Mouse (Mus musculus): ENCODE results near the gene Snrpd2. TPM values are rescaled to one million over a fixed set of nuclear protein-coding genes. Genes with fewer than 3 reads are reported as not detected.

The Snrpd2 gene
- polyA plus RNA-seq, 1 experiment from 2014 or later: 108 TPM

- ChIA-PET POLR2A (interaction anchor here (0.6 kb wide), 1 partner anchor 119 kb away, joined by 3 read pairs; no protein-coding TSS in a partner anchor), CTCF (interaction anchor here (1.2 to 4.5 kb wide), 3 partner anchors 13 to 33 kb away, joined by 4 to 30 read pairs (median 25); no protein-coding TSS in a partner anchor)
- TF ChIP-seq CTCF (IDR thresholded peaks at IDR 0.05): no peak
- no peaks in the 10 kb centered on the region for H3K27me3 ChIP-seq
- in situ Hi-C loops (cut with MboI; ENCODE audit: low pct_unique_long_range_greater_than_20kb): no loop called here
- DNase-seq (ENCODE audit: low read depth, low spot score): no peak
- no peak for ATAC-seq
Observed at GRCm38 (mm10) chr7:19176516-19176947, 27.0 kb downstream of the Snrpd2 start.

DNA sequence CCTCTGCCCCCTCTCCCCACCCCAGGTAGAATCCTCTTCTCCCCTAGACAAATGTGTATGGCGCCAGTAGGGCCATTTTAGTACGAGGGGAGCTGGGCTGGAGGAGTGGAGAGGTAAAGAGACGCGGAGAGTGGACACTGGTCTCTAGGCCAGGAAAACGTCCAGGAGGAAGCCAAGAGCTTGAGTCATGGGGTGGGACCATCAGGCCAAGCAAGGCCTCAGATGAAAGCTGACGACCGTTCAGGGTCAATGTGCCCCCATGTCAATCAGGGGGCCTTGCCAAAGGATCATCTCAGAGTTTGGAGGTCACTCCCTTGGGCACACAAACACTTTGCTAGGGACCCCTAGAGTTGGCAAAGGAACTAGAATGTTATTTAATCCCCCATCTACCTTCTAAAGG, 27.7 kb downstream of the Snrpd2 start:
- H3K27me3 ChIP-seq: no peaks in the 10 kb centered on the region
- no peak for TF ChIP-seq CTCF (IDR thresholded peaks at IDR 0.05)
- in situ Hi-C loops (cut with MboI; ENCODE audit: low pct_unique_long_range_greater_than_20kb): no loop called here
- CTCF ChIA-PET: interaction anchor here (1.2 to 4.5 kb wide), 7 partner anchors 14 to 123 kb away, joined by 3 to 30 read pairs (median 4); no protein-coding TSS in a partner anchor
- POLR2A ChIA-PET: no interaction called here
- ATAC-seq (no peak), DNase-seq (ENCODE audit: low read depth, low spot score) (no peak)

DNA sequence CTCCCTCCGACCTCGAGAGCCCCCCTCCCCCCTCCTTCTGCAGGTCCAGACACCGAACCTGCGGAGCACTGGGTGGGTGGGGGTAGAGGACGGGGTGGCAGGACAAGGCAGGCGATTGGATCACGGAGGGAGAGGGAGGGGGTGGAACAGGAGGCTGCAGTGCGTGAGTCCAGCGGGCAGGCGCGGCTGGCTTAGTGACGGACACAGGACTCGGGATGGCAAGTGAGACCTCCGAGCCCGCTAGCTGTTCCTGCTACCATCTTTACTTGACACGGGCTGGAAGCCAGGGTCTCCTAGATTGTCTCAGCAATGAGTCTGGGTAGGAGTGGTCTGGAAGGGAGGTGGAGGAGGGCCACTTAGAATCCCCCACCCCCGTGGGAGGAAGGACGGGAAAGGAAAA, 28.5 kb downstream of the Snrpd2 start:
- in situ Hi-C loops (cut with MboI; ENCODE audit: low pct_unique_long_range_greater_than_20kb): no loop called here
- H3K27me3 ChIP-seq: no peaks in the 10 kb centered on the region
- ChIA-PET CTCF (interaction anchor here (0.9 to 4.5 kb wide), 17 partner anchors 12 to 178 kb away, joined by 3 to 30 read pairs (median 4); partner anchors contain the start of genes Gipr, Ppm1n and Snrpd2), POLR2A (interaction anchor here (1.2 kb wide), 1 partner anchor 31 kb away, joined by 6 read pairs; no protein-coding TSS in a partner anchor)
- DNase-seq (ENCODE audit: low read depth, low spot score) (no peak), ATAC-seq (no peak)
- TF ChIP-seq CTCF (IDR thresholded peaks at IDR 0.05): no peak

DNA sequence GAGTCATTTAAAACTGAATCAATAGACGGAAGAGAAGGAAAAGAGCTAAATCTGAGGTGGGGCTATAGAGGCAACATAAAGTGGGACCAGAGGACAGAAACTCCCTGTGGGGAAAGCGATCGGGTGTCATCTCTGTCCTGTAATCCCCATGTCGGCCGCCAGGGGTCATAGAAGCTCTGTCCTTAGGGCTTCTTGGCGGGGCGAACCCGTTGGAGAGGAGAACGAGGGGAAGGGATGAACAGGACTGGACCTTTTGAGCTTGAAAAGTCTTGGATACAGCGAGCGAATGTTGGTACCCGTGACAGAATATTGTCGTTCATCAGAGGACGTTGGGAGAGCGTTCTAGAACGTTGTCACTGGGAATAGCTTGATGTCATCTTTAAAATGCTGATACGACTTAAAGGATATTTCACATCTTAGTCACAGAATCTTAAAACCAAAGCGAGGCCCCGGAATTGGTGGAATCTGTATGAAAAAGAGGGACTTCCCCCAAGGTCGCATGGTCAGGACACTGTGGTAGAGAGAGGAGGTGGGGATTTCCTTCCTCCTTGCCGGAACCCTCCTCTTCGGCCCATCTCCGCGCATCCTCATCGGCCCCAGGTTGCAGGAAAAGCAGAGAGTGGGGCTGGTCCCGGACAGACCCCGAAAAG, 29.0 kb downstream of the Snrpd2 start:
- no peak for DNase-seq (ENCODE audit: low read depth, low spot score)
- no peaks in the 10 kb centered on the region for H3K27me3 ChIP-seq
- ChIA-PET CTCF (interaction anchor here (0.9 to 4.5 kb wide), 15 partner anchors 13 to 177 kb away, joined by 3 to 30 read pairs (median 5); partner anchors contain the start of genes Gipr, Ppm1n and Snrpd2), POLR2A (interaction anchor here (0.8 to 1.2 kb wide), 2 partner anchors 31 to 94 kb away, joined by 3 to 6 read pairs; no protein-coding TSS in a partner anchor)
- ATAC-seq: no peak
- in situ Hi-C loops (cut with MboI; ENCODE audit: low pct_unique_long_range_greater_than_20kb): no loop called here
- no peak for TF ChIP-seq CTCF (IDR thresholded peaks at IDR 0.05)

DNA sequence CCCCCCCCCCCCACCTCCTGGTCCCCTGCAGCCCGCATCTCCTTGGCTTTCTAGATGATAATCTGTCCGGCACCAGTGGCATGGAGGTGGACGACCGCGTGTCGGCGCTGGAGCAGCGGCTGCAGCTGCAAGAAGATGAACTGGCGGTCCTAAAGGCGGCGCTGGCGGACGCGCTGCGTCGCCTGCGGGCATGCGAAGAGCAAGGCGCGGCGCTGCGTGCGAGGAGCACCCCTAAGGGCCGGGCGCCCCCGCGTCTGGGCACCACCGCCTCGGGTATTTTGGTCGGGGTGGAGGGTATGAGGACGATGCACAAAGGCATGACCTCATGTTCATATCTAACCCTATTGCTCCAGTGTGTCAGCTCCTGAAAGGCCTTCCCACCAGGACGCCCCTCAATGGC, 29.7 kb downstream of the Snrpd2 start:
- ATAC-seq (no peak), DNase-seq (ENCODE audit: low read depth, low spot score) (no peak)
- TF ChIP-seq CTCF (IDR thresholded peaks at IDR 0.05): no peak
- CTCF ChIA-PET: interaction anchor here (1.0 to 4.5 kb wide), 12 partner anchors 13 to 177 kb away, joined by 3 to 30 read pairs (median 5); partner anchors contain the start of genes Gipr and Snrpd2
- POLR2A ChIA-PET: interaction anchor here (0.8 to 1.2 kb wide), 2 partner anchors 30 to 93 kb away, joined by 3 to 6 read pairs; no protein-coding TSS in a partner anchor
- no peaks in the 10 kb centered on the region for H3K27me3 ChIP-seq
- in situ Hi-C loops (cut with MboI; ENCODE audit: low pct_unique_long_range_greater_than_20kb): no loop called here

DNA sequence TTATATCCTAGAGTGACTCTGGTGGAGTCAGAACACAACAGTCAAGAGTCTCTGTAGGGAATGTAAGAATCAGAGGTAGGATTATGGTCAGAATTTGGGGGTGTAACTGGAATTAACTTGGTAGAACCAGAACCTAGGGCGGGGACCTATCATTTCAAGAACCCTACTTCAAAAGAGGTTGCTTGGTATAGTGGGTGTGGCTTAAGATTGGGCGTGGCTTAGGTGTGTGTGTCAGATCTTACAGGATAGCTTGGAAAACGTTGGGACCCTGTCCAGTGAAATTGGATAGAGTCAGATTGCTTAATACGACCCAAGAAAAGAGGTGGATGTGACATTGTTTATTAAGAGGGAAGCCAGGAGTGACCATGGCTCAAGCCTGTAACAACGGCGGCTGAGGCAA, 30.4 kb downstream of the Snrpd2 start:
- DNase-seq (ENCODE audit: low read depth, low spot score) (no peak), ATAC-seq (no peak)
- ChIA-PET POLR2A (no interaction called here), CTCF (interaction anchor here (1.1 to 4.5 kb wide), 3 partner anchors 14 to 29 kb away, joined by 3 to 30 read pairs (median 13); no protein-coding TSS in a partner anchor)
- no peak for TF ChIP-seq CTCF (IDR thresholded peaks at IDR 0.05)
- no peaks in the 10 kb centered on the region for H3K27me3 ChIP-seq
- in situ Hi-C loops (cut with MboI; ENCODE audit: low pct_unique_long_range_greater_than_20kb): no loop called here

DNA sequence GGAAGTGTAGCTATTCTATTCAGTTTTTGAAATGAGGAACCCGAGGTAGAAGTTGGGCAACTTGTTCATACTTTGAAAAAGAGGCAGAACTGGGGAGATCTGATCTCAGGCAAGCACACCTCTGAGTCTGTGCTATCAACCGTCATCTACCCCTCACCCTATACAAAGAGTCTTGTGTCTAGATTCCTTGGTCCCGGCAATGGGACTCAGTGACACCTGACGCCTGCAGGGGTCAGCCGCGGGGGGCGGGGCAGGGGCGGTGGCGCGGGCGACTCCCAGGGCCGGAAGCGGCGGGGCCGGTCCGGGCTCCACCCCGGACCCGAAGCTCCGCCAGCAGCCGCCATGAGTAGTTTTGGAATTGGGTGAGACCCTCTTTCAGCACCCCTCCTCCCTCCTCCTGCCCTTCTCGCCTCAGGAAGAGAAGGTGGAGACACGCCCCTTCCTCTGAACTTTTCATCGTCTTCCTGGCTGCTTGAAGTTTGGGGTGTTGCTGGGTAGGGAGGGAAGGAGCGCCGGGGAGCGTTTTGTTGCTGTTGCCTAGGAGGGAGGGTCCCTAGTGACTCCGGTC, 31.4 kb downstream of the Snrpd2 start:
- ATAC-seq (no peak), DNase-seq (ENCODE audit: low read depth, low spot score) (no peak)
- in situ Hi-C loops (cut with MboI; ENCODE audit: low pct_unique_long_range_greater_than_20kb): no loop called here
- POLR2A ChIA-PET: no interaction called here
- no peak for TF ChIP-seq CTCF (IDR thresholded peaks at IDR 0.05)
- CTCF ChIA-PET: interaction anchor here (1.0 to 4.5 kb wide), 2 partner anchors 25 to 28 kb away, joined by 3 to 30 read pairs; no protein-coding TSS in a partner anchor
- no peaks in the 10 kb centered on the region for H3K27me3 ChIP-seq

GRCm38 (mm10) chr7:19184250-19184649, 34.7 kb downstream of the Snrpd2 start:
- no peaks in the 10 kb centered on the region for H3K27me3 ChIP-seq
- TF ChIP-seq CTCF (IDR thresholded peaks at IDR 0.05): no peak
- ATAC-seq (no peak), DNase-seq (ENCODE audit: low read depth, low spot score) (no peak)
- ChIA-PET POLR2A (interaction anchor here (1.4 kb wide), 1 partner anchor 15 kb away, joined by 3 read pairs; no protein-coding TSS in a partner anchor), CTCF (interaction anchor here (0.9 to 2.1 kb wide), 2 partner anchors 10 to 19 kb away, joined by 3 to 6 read pairs; no protein-coding TSS in a partner anchor)
- in situ Hi-C loops (cut with MboI; ENCODE audit: low pct_unique_long_range_greater_than_20kb): no loop called here

GRCm38 (mm10) chr7:19184758-19185157, 35.2 kb downstream of the Snrpd2 start:
- CTCF ChIA-PET: interaction anchor here (0.9 to 2.1 kb wide), 2 partner anchors 10 to 18 kb away, joined by 3 to 6 read pairs; no protein-coding TSS in a partner anchor
- peak; percentile 54 for DNase-seq (ENCODE audit: low read depth, low spot score)
- H3K27me3 ChIP-seq: no peaks in the 10 kb centered on the region
- no peak for TF ChIP-seq CTCF (IDR thresholded peaks at IDR 0.05)
- in situ Hi-C loops (cut with MboI; ENCODE audit: low pct_unique_long_range_greater_than_20kb): no loop called here
- ATAC-seq: no peak
- POLR2A ChIA-PET: interaction anchor here (1.4 kb wide), 1 partner anchor 14 kb away, joined by 3 read pairs; no protein-coding TSS in a partner anchor

DNA sequence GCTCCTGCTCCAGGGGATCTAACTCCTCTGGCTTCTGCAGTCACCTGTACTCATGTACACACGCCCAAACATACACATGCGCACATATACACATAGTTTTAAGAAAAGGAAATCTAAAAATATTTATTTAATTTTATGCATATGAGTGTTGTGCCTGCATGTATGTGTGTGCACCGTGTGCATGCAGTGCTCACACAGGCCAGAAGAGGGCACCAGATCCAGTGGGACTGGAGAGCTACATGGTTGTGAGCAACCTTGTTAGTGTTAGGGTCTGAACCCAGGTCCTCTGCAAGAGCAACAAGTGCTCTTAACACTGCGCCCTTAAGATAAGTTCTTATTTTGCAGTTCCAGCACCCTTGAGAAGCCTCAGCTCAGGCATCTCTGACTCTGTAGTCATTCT, 45.2 kb downstream of the Snrpd2 start:
- TF ChIP-seq CTCF (IDR thresholded peaks at IDR 0.05): peak; percentile 52
- in situ Hi-C loops (cut with MboI; ENCODE audit: low pct_unique_long_range_greater_than_20kb): no loop called here
- no peak for DNase-seq (ENCODE audit: low read depth, low spot score)
- no peak for ATAC-seq
- POLR2A ChIA-PET: no interaction called here
- CTCF ChIA-PET: interaction anchor here (0.9 to 1.5 kb wide), 7 partner anchors 9 to 16 kb away, joined by 3 to 6 read pairs (median 3); no protein-coding TSS in a partner anchor
- H3K27me3 ChIP-seq: no peaks in the 10 kb centered on the region

Measured in Patski (cell line).